Mouse (Mus musculus) cerebellum, adult 2 months (tissue): Measurements from ENCODE around the gene Asic1.

Experiments
- CTCF ChIP-seq: fragments of 200-500 bp; IDR thresholded peaks from 2 replicates; pipeline ENCODE4 v1.5.1; 2011; ENCODE audit warnings: low read depth, mild to moderate bottlenecking, control low read depth, low read length, moderate library complexity, borderline replicate concordance; ENCODE audit not compliant: insufficient read depth
- POLR2A ChIP-seq: fragments of 200-500 bp; IDR thresholded peaks from 2 replicates; pipeline ENCODE4 v1.6.1; 2011; ENCODE audit warnings: low read length, control low read depth, borderline replicate concordance; ENCODE audit not compliant: insufficient read depth

GRCm38 (mm10) chr15:99703104-99703503 is 32.9 kb downstream of the Asic1 start:
- TF ChIP-seq POLR2A (no peak), CTCF (no peak)
